Mouse (Mus musculus): ENCODE data around the gene 1110057P08Rik.
"Not testable (repeated sequence)": the region's sequence is repeated elsewhere in the genome, so short reads cannot be mapped to it uniquely, and the experiment has no call there.

Gene 1110057P08Rik

DNA sequence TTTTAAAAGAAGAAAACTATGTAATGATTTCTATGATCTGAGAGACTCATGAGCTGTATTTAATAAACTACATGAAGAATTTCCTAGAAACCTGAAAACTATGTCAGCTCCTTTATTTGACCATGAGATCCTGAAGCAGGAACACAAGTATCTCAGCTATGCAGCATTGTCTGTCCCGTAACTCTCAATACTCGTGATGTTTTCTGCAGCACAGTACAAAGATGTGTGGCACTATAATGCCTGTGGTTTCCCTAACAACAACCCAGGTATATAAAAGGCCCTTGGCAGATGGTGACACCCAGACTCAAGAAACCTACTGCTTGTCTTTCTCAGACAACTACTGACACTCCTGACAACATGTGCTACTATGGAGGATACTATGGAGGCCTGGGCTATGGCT, at the start of gene 1110057P08Rik:
Gene 1110057P08Rik, plus strand, starts transcription at position 301 of the 400 bp plus-strand sequence.
- DNase-seq (ENCODE audit: low spot score in 2 of 2), result no peak

- no peak for DNase-seq (ENCODE audit: low spot score in 2 of 2)
These were observed 34.0 kb upstream of the 1110057P08Rik start, which contains the start of gene Gm6358 for GRCm38 (mm10) chr16:89140551-89140950. Gene Gm6358 (plus strand): TSS chr16:89140851.

- no peak for DNase-seq (ENCODE audit: low spot score in 2 of 2)
These were observed 23.7 kb upstream of the 1110057P08Rik start, which contains the start of gene Gm10061 for GRCm38 (mm10) chr16:89150786-89151185. Gene Gm10061 (plus strand): TSS chr16:89151086.

- DNase-seq (ENCODE audit: low spot score in 2 of 2), result no peak
These were observed 16.9 kb upstream of the 1110057P08Rik start, which contains the start of gene Gm9789 for GRCm38 (mm10) chr16:89157652-89158051. Gene Gm9789 (plus strand): TSS chr16:89157952.

DNA sequence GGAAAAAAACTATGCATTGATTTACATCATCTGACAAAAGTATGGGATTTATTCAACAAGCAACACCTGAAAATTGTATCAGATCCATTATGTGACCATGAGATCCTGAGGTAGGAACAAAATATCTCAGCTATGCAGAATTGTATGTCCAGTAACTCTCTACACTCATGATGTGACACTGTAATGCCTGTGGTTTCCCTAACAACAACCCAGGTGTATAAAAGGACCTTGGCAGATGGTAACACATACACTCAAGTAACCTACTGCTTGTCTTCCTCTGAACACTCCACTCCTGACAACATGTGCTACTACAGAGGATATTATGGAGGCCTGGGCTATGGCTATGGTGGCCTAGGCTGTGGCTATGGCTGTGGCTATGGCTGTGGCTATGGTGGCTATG, 5.3 kb upstream of the 1110057P08Rik start, which contains the start of gene Gm7735:
Gene Gm7735, plus strand, starts transcription at position 301 of the 400 bp plus-strand sequence.
- DNase-seq (ENCODE audit: low spot score in 2 of 2), result not testable (repeated sequence)

DNA sequence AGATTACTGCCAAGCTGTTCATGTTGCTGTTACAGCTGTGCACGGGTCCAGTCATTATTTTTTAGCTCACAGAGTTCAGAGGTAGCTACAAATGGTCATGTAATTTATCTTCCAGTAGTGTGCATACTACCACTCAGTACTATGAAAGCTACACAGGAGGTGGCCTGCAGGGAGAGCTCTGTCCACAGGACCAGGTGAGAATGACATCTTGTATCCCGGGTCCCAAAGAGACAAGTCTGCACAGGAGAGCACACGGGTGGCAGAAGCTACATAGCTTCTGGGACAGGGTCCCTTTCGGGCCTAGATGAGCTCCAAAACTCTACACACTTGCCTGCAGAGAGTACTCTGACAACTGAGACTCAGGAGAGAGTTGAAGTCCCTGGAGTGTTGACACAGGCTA, 14.1 kb downstream of the 1110057P08Rik start:
- DNase-seq (ENCODE audit: low spot score in 2 of 2), result no peak

DNA sequence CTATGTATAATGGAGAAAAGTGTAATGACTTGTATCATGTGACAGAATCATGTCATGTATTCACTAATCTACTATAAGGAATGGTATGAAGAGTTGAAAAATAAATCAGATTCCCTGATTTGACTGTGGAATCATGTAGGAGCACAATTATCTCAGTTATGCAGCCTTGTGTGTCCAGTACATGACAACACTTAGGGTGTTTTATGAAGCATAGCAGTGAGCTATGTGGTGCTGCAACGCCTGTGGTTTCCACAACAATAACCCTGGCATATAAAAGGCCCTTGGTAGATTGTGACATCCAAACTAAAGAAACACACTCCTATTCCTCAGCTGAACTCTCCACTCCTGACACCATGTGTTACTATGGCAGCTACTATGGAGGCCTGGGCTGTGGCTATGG, 31.0 kb downstream of the 1110057P08Rik start, which contains the start of gene Krtap20-2:
Gene Krtap20-2, plus strand, starts transcription at position 301 of the 400 bp plus-strand sequence.
- no peak for DNase-seq (ENCODE audit: low spot score in 2 of 2)

Measured in spleen, postnatal 4 days (tissue).